Mouse (Mus musculus): ENCODE results near the gene Eras. TPM values are rescaled to one million over a fixed set of nuclear protein-coding genes. Genes with fewer than 3 reads are reported as not detected.

Gene Eras
- not detected for polyA plus RNA-seq (2017; shearing (Covaris generic))

DNA sequence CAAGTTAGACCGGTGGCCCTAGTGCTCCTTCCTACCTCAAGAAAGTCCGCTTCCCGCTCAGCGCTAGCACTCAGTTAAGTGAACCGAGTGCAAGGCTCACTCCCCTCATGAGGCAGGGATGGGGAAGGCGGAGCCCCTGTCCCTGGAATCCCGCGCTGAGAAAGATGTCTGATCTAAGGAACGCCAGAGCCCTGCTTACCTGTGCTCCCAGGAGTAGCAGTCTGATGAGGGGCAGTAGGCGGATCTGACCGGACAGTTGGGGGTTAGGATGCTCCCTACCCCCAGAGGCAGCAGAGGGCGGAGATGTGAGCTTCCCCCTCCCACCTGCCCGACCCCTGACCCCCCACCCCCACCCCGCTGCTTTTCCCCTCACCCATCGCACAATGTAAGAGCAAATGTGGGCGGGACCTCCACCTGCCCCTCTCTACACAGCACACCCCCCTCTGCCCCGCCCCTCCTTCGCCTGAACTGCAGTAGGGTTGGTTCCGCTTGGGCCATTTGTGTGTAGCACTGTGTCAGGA lies at the start of gene Eras:
Gene Eras, minus strand, starts transcription at position 338 of the 521 bp plus-strand sequence.

DNA sequence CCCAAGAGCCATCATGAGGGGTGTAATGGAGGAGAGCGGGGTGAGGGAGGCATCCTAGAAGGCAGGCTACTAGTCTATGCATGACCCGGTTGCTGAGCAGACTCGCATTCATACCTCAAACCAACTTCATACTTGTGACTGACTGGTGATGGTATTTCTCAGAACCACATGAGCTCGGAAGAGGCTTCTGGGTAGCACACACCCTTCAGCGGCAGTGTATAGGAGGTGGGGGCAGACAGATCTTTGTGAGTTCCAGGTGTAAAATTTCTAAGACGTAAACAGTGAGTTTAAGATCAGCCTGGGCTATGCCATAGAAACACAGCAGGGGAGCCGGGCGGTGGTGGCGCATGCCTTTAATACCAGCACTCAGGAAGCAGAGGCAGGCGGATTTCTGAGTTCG lies 49.5 kb upstream of the Eras start, which contains the start of gene Gata1:
Gene Gata1, minus strand, starts transcription at position 180 of the 400 bp plus-strand sequence.

DNA sequence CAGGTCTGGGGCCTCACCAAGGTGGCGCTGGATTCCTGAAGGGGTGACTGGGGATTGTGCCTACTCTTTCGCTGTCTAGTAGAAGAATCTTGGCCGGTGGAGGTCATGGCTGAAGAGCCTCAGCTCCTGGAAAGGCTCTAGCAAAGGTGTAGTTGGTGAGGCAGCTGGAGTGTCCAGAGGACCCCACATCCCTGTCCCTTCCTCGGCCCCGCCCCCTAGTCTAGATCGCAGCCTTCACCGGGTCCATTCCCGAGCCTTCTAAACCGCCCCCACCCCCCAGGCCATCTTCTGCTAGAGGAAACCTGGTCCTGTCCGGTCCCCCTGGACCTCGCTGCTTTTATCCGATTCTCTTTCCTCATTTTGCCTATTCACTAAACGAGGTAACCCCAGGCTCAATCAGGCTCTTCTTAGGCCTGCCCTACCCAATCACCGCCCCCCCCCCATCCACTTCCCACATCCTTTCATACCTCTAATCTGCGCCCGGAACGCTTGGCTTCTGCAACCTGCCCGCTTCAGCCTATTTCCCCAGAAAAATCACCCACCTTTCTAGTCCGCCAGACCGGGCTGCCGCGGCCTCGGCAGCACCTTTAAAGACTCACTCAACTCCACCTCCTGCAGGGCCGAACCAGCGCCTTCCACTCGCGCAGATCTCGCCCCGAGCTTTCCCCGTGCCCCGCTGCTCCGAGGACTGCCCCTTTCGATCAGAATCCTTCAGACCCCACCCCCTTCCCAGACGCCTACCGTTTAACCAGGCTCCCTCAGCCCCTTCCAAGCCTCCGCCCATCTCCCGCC lies 18.9 kb upstream of the Eras start, which contains the start of gene Hdac6:
Gene Hdac6, minus strand, starts transcription at position 782 of the 792 bp plus-strand sequence.

DNA sequence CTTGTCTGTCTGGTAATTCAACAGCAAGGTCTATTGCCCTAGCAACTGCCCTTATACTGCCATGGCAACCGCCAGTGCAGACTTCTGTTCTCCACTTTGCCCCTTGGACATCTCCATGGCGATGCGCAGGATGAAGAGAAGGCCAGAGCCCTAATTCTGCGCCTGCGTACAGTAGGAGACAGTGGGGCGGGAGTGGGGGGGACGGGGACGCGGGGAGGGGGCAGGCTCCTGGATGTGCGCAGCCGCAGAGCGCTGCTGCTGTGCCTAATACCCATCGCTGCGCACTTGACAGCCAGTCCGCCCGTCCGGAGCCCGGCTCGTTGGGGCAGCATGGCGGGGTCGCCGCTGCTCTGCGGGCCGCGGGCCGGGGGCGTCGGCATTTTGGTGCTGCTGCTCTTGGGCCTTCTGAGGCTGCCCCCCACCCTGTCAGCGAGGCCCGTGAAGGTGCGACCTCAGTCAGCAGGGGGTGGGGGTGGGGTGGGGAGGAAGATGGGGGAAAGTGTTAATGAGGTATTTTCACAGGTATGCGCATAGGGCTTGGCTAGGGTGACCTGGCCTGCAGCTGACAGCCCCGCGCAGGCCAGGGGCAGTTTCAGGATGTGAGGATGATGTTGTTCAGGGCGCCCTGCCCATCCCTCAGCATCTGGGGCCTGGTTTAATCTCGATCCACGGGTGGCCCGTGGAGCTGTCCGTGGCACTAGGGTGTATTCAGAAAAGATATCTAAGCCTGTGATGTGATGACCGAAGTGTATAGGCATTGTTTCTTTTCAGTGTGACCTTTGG lies 8.6 kb downstream of the Eras start, which contains the start of gene Pcsk1n:
Gene Pcsk1n, plus strand, starts transcription at position 222 of the 783 bp plus-strand sequence.

DNA sequence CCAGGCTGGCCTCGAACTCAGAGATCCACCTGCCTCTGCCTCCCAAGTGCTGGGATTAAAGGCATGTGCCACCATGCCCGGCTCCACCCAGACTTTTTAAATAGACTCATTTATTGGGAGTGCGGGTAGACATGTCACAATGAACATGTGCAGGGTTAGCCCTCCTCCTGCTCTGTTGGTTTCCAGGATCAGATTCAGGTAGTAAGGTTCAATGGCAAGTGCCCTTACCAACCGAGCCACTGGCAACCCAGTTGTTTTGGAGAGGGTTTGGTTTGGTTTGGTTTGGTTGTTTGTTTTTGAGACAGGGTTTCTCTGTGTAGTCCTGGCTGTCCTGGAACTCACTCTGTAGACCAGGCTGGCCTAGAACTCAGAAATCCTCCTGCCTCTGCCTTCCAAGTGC lies 19.2 kb downstream of the Eras start, which contains the start of gene Gm10490:
Gene Gm10490, plus strand, starts transcription at position 301 of the 400 bp plus-strand sequence.

DNA sequence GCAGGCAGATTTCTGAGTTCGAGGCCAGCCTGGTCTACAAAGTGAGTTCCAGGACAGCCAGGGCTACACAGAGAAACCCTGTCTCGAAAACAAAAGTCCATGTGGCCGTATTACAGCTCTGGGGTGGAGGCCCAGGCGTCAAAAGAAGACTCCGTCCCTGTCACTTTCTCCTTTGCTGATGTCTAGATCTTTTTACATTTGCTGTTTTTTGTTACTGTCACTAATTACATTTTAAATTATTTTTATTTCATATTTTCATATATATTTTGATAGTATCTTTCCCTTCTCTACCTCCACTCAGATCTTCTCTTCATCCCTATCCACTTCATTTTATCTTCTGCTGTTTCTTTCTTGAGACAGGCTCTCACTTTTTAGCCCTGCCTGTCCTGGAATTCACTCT lies 20.7 kb downstream of the Eras start, which contains the start of gene Gm10491:
Gene Gm10491, minus strand, starts transcription at position 101 of the 400 bp plus-strand sequence.

DNA sequence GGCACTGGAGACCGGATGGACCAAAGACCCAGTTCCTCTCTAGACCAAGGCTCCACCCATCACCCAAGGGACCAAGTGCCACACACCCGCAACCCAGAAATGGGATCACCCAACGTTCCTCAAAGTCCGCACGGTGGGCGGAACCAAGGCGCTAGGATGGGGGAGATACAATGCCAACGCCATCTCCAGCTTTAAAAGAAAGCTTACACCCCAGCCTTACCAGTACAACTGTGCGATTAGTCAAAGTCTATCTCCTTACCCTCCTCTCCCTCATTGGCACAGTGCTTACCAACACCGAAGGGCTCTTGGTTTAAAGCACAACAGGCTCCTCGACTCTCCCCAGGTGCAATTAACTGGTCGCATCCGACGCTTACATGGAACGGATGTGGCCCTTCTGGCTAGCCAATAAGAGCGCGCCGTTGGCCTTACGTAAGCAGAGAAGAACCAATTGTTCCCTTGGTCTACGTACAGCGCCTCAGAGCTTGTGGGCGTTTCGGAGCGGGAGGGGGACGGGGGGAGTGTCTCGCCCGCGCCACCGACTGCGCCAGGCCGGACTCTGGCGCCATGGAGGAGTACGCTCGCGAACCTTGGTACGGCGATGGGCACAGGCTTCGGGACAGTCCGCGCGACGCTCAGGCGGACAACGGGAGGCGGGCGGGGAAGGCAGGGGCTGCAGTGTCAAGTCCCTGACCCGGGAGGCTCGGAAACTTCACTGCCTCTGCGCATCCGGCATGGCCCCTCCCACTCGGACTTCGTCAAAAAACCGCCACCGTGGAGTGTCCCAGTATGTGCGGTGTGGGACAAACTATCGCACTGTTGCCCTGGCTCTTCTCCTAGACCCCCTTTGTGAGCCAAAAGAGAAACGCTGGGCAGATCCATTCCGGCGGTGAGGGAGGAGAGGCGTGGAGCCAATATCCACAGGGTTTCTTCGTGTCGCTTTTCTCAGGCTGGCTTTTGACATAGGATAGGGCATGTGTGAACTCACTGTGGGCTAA lies 29.2 kb downstream of the Eras start, which contains the start of the genes Pqbp1 and Timm17b:
Gene Pqbp1, minus strand, starts transcription at position 390 of the 995 bp plus-strand sequence.
Gene Timm17b, plus strand, starts transcription at position 478 of the 995 bp plus-strand sequence.

DNA sequence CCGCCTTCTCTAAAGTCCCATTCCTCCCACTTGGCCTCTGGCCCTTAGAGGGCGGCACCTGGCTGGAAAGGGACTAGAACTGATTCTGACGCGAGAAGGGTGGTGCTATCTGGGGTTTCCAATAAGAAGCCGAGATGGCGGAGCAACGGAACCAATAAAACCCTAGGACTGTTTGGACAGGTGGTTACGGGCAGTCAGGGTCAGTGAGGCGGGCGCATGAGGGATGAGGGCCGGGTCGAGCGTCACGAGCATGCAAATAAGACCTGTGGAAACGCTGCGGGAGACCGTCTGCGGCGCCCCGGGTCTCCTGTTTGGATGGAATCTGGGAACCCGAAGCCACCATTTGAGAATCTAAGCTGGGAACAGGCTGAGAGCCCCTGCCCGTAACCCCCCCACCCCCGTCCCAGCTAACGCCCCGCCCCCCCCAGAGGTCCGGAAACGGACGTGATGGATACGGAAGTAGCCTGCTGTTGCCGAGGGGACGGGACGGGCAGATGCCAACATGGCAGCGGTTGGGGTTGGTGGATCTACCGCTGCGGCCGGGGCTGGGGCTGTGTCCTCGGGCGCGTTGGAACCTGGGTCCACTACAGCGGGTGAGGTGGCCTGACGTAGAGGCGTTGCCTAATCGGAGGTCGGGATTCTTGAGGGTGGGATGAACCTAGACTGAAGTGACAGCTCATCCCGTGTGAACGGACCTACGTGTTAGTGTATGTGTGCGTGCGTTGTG lies 44.4 kb downstream of the Eras start, which contains the start of gene Slc35a2:
Gene Slc35a2, plus strand, starts transcription at position 188 of the 727 bp plus-strand sequence.

DNA sequence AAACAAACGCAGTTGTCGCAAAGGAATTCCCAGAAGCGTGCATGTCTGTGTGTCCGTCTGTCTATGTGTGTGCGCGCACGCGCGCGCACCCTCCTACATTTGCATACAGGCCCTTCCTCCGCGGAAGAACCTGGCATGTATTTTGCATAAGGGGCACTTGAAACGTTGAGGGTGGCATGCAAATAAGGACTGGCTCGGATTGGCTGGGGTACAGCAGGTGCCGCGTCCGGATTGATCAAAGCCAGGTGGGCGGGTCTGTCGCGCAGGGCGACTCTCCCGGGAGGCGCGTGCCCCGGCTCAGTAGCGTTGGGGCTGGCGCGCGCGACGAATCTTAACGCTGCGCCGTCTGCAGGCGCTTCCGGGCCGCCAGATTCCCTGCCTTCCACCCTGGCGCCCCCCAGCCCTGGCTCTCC lies 50.4 kb downstream of the Eras start, which contains the start of gene Pim2:
Gene Pim2, plus strand, starts transcription at position 256 of the 413 bp plus-strand sequence.

Other genes with a start within 250 kb of the Eras start
- gene Magix, start 247.4 kb downstream of the Eras start, polyA plus RNA-seq (2017; shearing (Covaris generic)) = not detected
- gene Gpkow, start 231.5 kb downstream of the Eras start, polyA plus RNA-seq (2017; shearing (Covaris generic)) = 81.8 TPM
- 172 TPM for gene Wdr45, start 214.3 kb downstream of the Eras start, polyA plus RNA-seq (2017; shearing (Covaris generic))
- not detected for gene Gm45208, start 206.4 kb downstream of the Eras start, polyA plus RNA-seq (2017; shearing (Covaris generic))
- 19.5 TPM for gene Praf2, start 200.2 kb downstream of the Eras start, polyA plus RNA-seq (2017; shearing (Covaris generic))
- gene Ccdc120, start 177.7 kb downstream of the Eras start, polyA plus RNA-seq (2017; shearing (Covaris generic)) = not detected
- 42.5 TPM for gene Tfe3, start 166.0 kb downstream of the Eras start, polyA plus RNA-seq (2017; shearing (Covaris generic))
- 145 TPM for gene Gripap1, start 138.8 kb downstream of the Eras start, polyA plus RNA-seq (2017; shearing (Covaris generic))
- gene Kcnd1, start 106.3 kb downstream of the Eras start, polyA plus RNA-seq (2017; shearing (Covaris generic)) = 0.26 TPM
- 239 TPM for gene Otud5, start 87.2 kb downstream of the Eras start, polyA plus RNA-seq (2017; shearing (Covaris generic))
- gene Pim2, start 50.3 kb downstream of the Eras start, polyA plus RNA-seq (2017; shearing (Covaris generic)) = 165 TPM
- gene Slc35a2, start 44.6 kb downstream of the Eras start, polyA plus RNA-seq (2017; shearing (Covaris generic)) = 35.6 TPM
- gene Pqbp1, start 29.3 kb downstream of the Eras start, polyA plus RNA-seq (2017; shearing (Covaris generic)) = 191 TPM
- gene Timm17b, start 29.2 kb downstream of the Eras start, polyA plus RNA-seq (2017; shearing (Covaris generic)) = 88.6 TPM
- not detected for gene Gm10491, start 20.8 kb downstream of the Eras start, polyA plus RNA-seq (2017; shearing (Covaris generic))
- gene Gm10490, start 19.1 kb downstream of the Eras start, polyA plus RNA-seq (2017; shearing (Covaris generic)) = not detected
- gene Pcsk1n, start 8.8 kb downstream of the Eras start, polyA plus RNA-seq (2017; shearing (Covaris generic)) = not detected
- gene Hdac6, start 19.3 kb upstream of the Eras start, polyA plus RNA-seq (2017; shearing (Covaris generic)) = 11.6 TPM
- gene Gata1, start 49.5 kb upstream of the Eras start, polyA plus RNA-seq (2017; shearing (Covaris generic)) = 3.3 TPM
- gene Glod5, start 89.9 kb upstream of the Eras start, polyA plus RNA-seq (2017; shearing (Covaris generic)) = not detected
- 46.3 TPM for gene Suv39h1, start 146.2 kb upstream of the Eras start, polyA plus RNA-seq (2017; shearing (Covaris generic))
- gene Was, start 161.9 kb upstream of the Eras start, polyA plus RNA-seq (2017; shearing (Covaris generic)) = 52.7 TPM
- 14.6 TPM for gene Wdr13, start 204.3 kb upstream of the Eras start, polyA plus RNA-seq (2017; shearing (Covaris generic))
- gene Rbm3, start 217.3 kb upstream of the Eras start, polyA plus RNA-seq (2017; shearing (Covaris generic)) = 653 TPM
- gene Tbc1d25, start 247.6 kb upstream of the Eras start, polyA plus RNA-seq (2017; shearing (Covaris generic)) = 35.1 TPM